Mouse (Mus musculus) embryonic facial prominence, embryonic 15.5 days (tissue): Measurements from ENCODE around the gene Tpm4. TPM values are rescaled to one million over a fixed set of nuclear protein-coding genes. Genes with fewer than 3 reads are reported as not detected.

ENCODE experiments used
- ATAC-seq: fragments of 200-750 bp; cut with Nextera tagmentation; 2 replicates; pipeline ENCODE4 v1.8.0; 2017; ENCODE audit warnings: low read depth, moderate TSS enrichment; ENCODE audit not compliant: insufficient number of reproducible peaks, low FRiP score, low TSS enrichment
- H3K27ac ChIP-seq: fragments of 300-500 bp; sonication (generic); replicated peaks from 2 replicates; pipeline ENCODE4 v1.5.1; 2015; ENCODE audit warnings: mild to moderate bottlenecking, inconsistent platforms
- H3K27me3 ChIP-seq: fragments of 300-500 bp; sonication (generic); 2 replicates; pipeline ENCODE4 v1.6.1; 2015; ENCODE audit warnings: inconsistent platforms
- H3K36me3 ChIP-seq: fragments of 300-500 bp; sonication (generic); 2 replicates; pipeline ENCODE4 v1.6.1; 2015; ENCODE audit warnings: mild to moderate bottlenecking, inconsistent platforms
- H3K4me1 ChIP-seq: fragments of 300-500 bp; sonication (generic); 2 replicates; pipeline ENCODE4 v1.6.1; 2015; ENCODE audit warnings: inconsistent platforms
- H3K4me2 ChIP-seq: fragments of 300-500 bp; sonication (generic); replicated peaks from 2 replicates; pipeline ENCODE4 v1.6.1; 2015; ENCODE audit warnings: mild to moderate bottlenecking, inconsistent platforms
- H3K4me3 ChIP-seq: fragments of 300-500 bp; sonication (generic); replicated peaks from 2 replicates; pipeline ENCODE4 v1.5.1; 2015; ENCODE audit warnings: mild to moderate bottlenecking, inconsistent platforms
- H3K9ac ChIP-seq: fragments of 300-500 bp; sonication (generic); 2 replicates; pipeline ENCODE4 v1.6.1; 2015; ENCODE audit warnings: inconsistent platforms
- H3K9me3 ChIP-seq: fragments of 300-500 bp; sonication (generic); replicated peaks from 2 replicates; pipeline ENCODE4 v1.6.1; 2016; ENCODE audit warnings: inconsistent platforms
- WGBS: fragments of 180-500 bp; shearing (Covaris S2); methylation state at CpG from one replicate; pipeline ENCODE4 v1.1.7; 2015; 5-methylcytosine and 5-hydroxymethylcytosine counted together
- polyA plus RNA-seq: library from polyadenylated mRNA; unstranded; fragments of >200 nt; fragmentation: Nextera tagmentation; extraction: Ambion mirVana; gene quantifications from 2 replicates; pipeline ENCODE4 v1.2.1, GENCODE M21; 2015

Tpm4 gene
- polyA plus RNA-seq, 1 experiment from 2014 or later = 600 TPM

DNA sequence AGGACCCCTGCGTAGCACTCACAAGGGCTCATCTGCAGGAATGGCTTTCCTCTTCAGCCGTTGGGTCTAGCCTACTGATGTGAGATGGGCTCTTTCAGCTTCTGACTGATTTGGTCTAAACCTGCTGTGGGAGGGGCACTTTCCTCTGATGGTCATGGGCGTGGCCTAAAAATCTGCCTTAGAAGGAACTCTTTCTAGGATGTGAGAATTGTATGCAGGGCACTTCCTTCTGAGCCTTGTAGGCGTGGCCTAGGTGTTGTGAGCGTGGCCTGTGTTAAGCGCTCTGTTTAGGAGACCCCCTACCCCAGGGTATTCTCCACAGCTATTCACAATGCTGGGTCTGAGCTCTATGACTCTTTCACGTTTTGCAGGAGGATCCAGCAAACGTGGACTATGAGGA, 63.2 kb downstream of the Tpm4 start:
- Histone ChIP-seq H3K9ac (no peak overlapping the region), H3K4me3 (no peak overlapping the region), H3K9me3 (peaks cover 8% of the 10 kb centered on the region; the same call in 1 of the 2 replicates), H3K27ac (no peak overlapping the region), H3K36me3 (no peaks in the 10 kb centered on the region), H3K27me3 (no peaks in the 10 kb centered on the region), H3K4me2 (no peak overlapping the region), H3K4me1 (no peaks in the 10 kb centered on the region)
- WGBS = 59% methylated on average over 8 of the region's 8 CpGs
- peak; percentile 43; the same call in 1 of the 2 replicates for ATAC-seq

Other genes starting within 250 kb of the Tpm4 start
- 6.3 and 7.0 TPM in 2 replicates for gene Zfp882, start 226.4 kb upstream of the Tpm4 start, polyA plus RNA-seq
- gene Zfp617, start 226.3 kb upstream of the Tpm4 start, polyA plus RNA-seq = 22.1 and 23.1 TPM in 2 replicates
- gene Zfp961, start 183.9 kb upstream of the Tpm4 start, polyA plus RNA-seq = 13.6 and 15.0 TPM in 2 replicates
- gene Cyp4f18, start 125.3 kb upstream of the Tpm4 start, polyA plus RNA-seq = 1.3 and 1.5 TPM in 2 replicates
- not detected in 2 replicates for gene Olfr372, start 93.8 kb upstream of the Tpm4 start, polyA plus RNA-seq
- 0.17 TPM in 1 of 2 replicates, not detected in the other for gene Olfr373, start 51.8 kb upstream of the Tpm4 start, polyA plus RNA-seq
- 0.08 TPM in 1 of 2 replicates, not detected in the other for gene Olfr374, start 27.9 kb upstream of the Tpm4 start, polyA plus RNA-seq
- 113 and 116 TPM in 2 replicates for gene Rab8a, start 26.2 kb downstream of the Tpm4 start, polyA plus RNA-seq
- 0.26 TPM in 1 of 2 replicates, not detected in the other for gene Hsh2d, start 54.7 kb downstream of the Tpm4 start, polyA plus RNA-seq
- 0.31 TPM in 1 of 2 replicates, not detected in the other for gene Cib3, start 77.9 kb downstream of the Tpm4 start, polyA plus RNA-seq
- gene Gm11034, start 78.7 kb downstream of the Tpm4 start, polyA plus RNA-seq = not detected in 2 replicates
- gene Fam32a, start 84.8 kb downstream of the Tpm4 start, polyA plus RNA-seq = 71.0 and 72.1 TPM in 2 replicates
- 109 and 112 TPM in 2 replicates for gene Ap1m1, start 105.0 kb downstream of the Tpm4 start, polyA plus RNA-seq
- gene Gm10282, start 170.3 kb downstream of the Tpm4 start, polyA plus RNA-seq = 22.9 and 33.3 TPM in 2 replicates
- 12.1 and 15.4 TPM in 2 replicates for gene Klf2, start 184.1 kb downstream of the Tpm4 start, polyA plus RNA-seq